Mouse (Mus musculus): Measurements from ENCODE around the gene Pias1. TPM values are rescaled to one million over a fixed set of nuclear protein-coding genes. Genes with fewer than 3 reads are reported as not detected.

Pias1 gene
- total RNA-seq, 1 experiment from 2014 or later: 26.0 TPM

- peak; percentile 93 for DNase-seq
Observed at GRCm38 (mm10) chr9:62857719-62858261, 129.9 kb downstream of the Pias1 start, which contains the start of gene Calml4. TSS of gene Calml4 (plus strand) at chr9:62858080.

- no peak for DNase-seq
Observed at GRCm38 (mm10) chr9:62857216-62857615, 130.5 kb downstream of the Pias1 start.

DNA sequence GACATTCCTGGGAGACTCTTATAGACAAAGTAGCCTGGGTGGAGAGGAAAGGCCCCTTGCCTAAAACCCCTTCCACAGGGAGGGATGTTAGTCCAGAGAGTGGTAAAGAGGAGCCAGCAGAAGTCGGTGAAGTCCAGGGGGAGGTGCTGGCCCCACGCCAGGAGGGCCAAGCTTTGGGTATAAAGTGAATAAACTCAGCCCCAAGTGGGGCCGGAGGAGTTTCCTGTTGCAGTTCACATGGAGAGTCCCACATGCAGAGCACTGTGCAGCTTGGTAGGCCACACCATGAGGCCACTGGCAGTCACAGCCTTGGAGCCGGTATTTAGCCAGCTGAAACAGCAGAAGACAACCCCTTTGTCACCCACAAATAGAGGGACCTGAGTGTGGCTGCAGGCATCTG is 133.2 kb downstream of the Pias1 start:
- DNase-seq: no peak

GRCm38 (mm10) chr9:62851571-62851970 is 136.2 kb downstream of the Pias1 start:
- no peak for DNase-seq

DNA sequence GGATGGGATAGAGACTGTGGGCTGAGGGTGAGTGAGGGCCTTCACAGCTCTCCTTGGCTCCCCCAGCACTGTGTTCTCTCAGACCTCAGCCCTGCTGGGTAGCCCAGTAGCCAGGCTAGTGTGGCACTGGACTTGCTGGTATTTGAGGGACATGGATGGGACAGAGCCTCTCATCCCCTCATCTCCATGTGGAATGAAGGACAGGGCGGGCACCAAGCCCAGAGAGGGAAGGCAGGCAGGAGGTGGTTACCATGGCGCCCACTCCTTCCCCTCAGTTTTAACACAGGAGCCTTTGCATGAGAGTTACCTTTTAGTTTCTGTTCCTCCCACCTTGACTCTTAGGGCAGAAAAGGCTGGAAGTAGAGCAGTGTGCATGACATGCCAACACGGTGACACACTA is 139.1 kb downstream of the Pias1 start:
- peak; percentile 38 for DNase-seq

GRCm38 (mm10) chr9:62847694-62848093 is 140.0 kb downstream of the Pias1 start:
- DNase-seq: peak; percentile 94

DNA sequence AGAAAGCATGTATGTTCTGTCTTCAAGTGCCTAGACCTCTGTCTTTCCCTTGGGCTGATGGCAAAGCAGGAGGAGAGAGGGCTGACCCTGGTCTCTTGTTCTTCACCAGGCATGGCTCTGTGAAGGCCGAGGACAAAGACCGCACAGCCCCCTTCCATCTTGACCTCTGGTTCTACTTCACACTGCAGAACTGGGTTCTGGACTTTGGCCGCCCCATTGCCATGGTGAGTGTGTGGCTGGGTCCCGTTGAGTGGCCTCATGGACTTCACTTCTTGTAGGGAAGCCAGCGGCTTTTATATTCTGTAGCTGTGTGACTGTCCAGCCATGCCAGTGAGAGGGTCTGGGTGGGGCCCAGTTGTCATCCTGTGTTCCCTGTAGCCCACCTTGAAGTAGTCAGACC is 143.3 kb downstream of the Pias1 start:
- DNase-seq: no peak

DNA sequence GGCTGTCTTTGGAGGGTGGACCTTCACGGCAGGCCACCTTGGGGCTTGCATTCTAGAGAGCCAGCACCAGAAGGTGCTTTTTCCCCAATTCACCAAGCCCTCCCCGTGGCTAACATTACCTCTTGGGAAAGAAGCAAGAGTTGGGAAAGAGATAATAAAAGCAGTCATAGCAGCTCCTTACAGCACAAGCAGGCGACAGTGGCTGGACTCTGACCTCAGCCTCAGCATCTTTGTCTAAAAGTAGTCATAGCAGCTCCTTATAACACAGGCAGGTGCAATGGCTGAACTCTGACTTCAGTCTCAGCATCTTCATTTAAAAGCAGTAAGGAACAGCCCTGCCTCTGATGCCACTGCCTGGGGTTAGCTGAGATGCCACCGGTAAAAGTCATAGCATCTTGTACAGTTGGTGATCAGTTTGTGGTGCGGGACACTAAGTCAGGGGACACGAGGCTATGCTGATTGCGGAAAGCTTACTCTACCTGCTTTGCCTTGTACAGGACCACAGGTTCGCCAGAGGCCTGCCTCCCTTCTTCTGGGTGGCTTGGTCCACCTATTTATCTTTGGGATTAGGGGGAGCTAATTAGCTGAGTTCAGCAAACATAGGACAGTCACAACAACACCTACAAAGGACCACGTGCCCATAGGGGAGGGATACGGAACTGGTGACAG is 144.2 kb downstream of the Pias1 start:
- no peak for DNase-seq

- DNase-seq: no peak
Observed at GRCm38 (mm10) chr9:62839172-62839770, 148.5 kb downstream of the Pias1 start.

GRCm38 (mm10) chr9:62838506-62839171 is 149.1 kb downstream of the Pias1 start, which contains the start of gene Cln6:
TSS of gene Cln6 (plus strand) at chr9:62838785.
- DNase-seq: peak; percentile 82

- DNase-seq: no peak
Observed at GRCm38 (mm10) chr9:62838146-62838505, 149.6 kb downstream of the Pias1 start.

DNA sequence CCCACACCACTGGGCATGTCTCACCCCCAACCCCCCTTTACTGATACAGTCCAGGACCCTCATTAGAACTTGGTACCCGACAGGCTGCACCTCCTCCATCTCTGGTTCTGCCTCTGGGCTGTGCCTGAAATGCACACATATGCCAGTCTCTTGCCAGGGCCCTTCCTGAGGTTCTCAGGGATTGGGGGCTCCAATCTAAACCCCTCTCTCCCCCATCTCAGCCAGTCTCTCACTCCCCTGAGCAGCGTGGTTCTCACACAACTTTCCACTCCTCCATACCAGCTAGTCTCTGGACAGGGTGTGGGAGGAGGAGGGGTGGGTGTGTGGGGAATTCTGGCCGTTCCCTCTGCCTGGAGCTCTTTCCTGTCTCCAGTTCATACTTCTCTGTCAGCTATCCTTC is 150.1 kb downstream of the Pias1 start:
- no peak for DNase-seq

DNA sequence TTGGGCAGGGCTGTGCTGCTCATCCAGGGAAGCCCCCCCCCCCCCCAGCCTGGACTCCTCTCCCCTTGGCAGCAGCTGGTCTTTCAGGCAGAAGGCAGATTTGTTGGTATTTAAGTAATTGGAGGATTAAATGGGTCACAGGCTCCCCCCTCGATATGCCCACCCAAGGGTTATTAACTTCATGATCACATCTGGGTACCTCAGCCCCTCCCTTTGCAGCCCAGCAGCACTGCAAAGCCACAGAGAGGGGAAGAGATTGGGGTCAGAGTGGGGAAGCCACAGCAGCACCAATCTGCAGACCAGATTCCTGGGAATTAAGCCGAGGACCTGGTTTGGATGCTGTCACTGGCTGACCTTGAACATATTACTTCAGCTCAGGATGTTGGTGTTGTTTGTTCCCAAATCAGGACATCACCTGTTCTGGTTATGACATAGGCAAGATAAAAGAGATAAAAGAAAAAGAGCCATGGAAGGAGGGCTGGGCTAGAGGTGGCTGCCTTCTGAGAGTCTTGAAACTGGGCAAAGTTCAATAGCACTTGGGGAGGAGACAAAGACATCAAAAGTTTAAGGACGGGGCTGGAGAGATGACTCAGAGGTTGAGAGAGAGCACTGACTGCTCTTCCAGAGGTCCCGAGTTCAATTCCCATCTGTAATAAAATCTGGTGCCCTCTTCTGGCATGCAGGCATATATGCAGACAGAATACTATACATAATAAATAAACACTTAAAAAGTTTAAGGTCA is 151.8 kb downstream of the Pias1 start:
- no peak for DNase-seq

DNA sequence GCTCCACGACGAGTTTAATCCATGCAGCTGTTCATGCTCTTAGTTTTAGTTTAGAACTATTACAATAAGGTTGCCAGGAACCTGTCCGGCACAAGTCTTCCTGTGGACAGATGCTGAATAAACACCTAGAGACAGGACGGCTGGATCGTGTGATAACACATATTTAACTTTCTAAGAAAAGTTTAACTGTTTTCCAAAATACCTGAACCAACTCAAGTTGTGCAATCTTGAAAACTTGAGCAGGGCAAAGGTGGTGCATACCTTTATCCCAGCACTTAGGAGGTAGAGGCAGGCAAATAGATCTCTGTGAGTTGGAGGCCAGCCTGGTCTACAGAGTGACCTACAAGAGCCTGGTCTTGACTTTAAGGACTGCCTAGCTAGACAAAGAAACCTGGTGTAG is 152.8 kb downstream of the Pias1 start:
- no peak for DNase-seq

DNA sequence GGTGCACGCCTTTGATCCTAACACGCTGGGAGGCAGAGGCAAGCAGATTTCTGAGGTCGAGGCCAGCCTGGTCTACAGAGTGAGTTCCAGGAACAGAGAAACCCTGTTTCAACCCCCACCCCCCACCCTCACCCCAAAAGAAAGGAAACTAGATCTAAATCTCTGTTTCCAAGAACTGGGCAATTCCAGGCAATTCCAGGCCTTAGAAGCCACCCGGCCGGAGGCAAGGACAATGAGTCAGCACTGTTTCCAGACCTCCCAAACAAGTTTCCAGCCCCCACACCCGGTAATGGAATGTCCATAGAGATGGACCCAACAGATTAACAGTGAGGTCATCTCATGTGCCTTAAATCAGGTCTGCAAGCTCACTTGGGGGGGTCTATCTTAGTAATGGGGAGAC is 157.8 kb downstream of the Pias1 start:
- DNase-seq: no peak

GRCm38 (mm10) chr9:62828662-62829086 is 159.1 kb downstream of the Pias1 start:
- peak; percentile 98 for DNase-seq

Other genes starting within 250 kb of the Pias1 start
- gene Fem1b, start 176.0 kb downstream of the Pias1 start, total RNA-seq (2021): 38.4 and 38.9 TPM in 2 replicates
- 17.6 and 23.5 TPM in 2 replicates for gene Cln6, start 149.1 kb downstream of the Pias1 start, total RNA-seq (2021)
- 8.6 and 9.5 TPM in 2 replicates for gene Calml4, start 129.8 kb downstream of the Pias1 start, total RNA-seq (2021)
- gene Skor1, start 161.0 kb upstream of the Pias1 start, total RNA-seq (2021): not detected in 2 replicates

All from adrenal gland, postnatal 14 days (tissue).